Mouse (Mus musculus) limb, embryonic 13.5 days (tissue): ENCODE data around the gene Tigd2. TPM values are rescaled to one million over a fixed set of nuclear protein-coding genes. Genes with fewer than 3 reads are reported as not detected.
"Not testable (repeated sequence)": the region's sequence is repeated elsewhere in the genome, so short reads cannot be mapped to it uniquely, and the experiment has no call there.

Experiments
- ATAC-seq: fragments of 200-750 bp; cut with Nextera tagmentation; 2 replicates; pipeline ENCODE4 v1.8.0; 2017; ENCODE audit warnings: low read depth, moderate number of reproducible peaks, moderate TSS enrichment; ENCODE audit not compliant: low FRiP score
- H3K27ac ChIP-seq: fragments of 300-500 bp; sonication (generic); 2 replicates; pipeline ENCODE4 v1.5.1; 2015; ENCODE audit warnings: inconsistent platforms, mild to moderate bottlenecking, moderate library complexity
- H3K27me3 ChIP-seq: fragments of 300-500 bp; sonication (generic); 2 replicates; pipeline ENCODE4 v1.6.1; 2015; ENCODE audit warnings: mild to moderate bottlenecking, inconsistent platforms
- H3K36me3 ChIP-seq: fragments of 300-500 bp; sonication (generic); 2 replicates; pipeline ENCODE4 v1.6.1; 2015; ENCODE audit warnings: inconsistent platforms, mild to moderate bottlenecking, moderate library complexity
- H3K4me1 ChIP-seq: fragments of 300-500 bp; sonication (generic); 2 replicates; pipeline ENCODE4 v1.6.1; 2015; ENCODE audit warnings: inconsistent platforms
- H3K4me2 ChIP-seq: fragments of 300-500 bp; sonication (generic); replicated peaks from 2 replicates; pipeline ENCODE4 v1.6.1; 2015; ENCODE audit warnings: inconsistent platforms, mild to moderate bottlenecking, moderate library complexity
- H3K4me3 ChIP-seq: fragments of 300-500 bp; sonication (generic); 2 replicates; pipeline ENCODE4 v1.5.1; 2015; ENCODE audit warnings: moderate library complexity, mild to moderate bottlenecking, inconsistent platforms
- H3K9ac ChIP-seq: fragments of 300-500 bp; sonication (generic); 2 replicates; pipeline ENCODE4 v1.6.1; 2015; ENCODE audit warnings: mild to moderate bottlenecking, inconsistent platforms
- H3K9me3 ChIP-seq: fragments of 300-500 bp; sonication (generic); 2 replicates; pipeline ENCODE4 v1.6.1; 2016; ENCODE audit warnings: inconsistent platforms
- WGBS: fragments of 180-500 bp; shearing (Covaris S2); methylation state at CpG from one replicate; pipeline ENCODE4 v1.1.7; 2015; 5-methylcytosine and 5-hydroxymethylcytosine counted together
- polyA plus RNA-seq: library from polyadenylated mRNA; unstranded; fragments of >200 nt; fragmentation: Nextera tagmentation; extraction: Ambion mirVana; gene quantifications from 2 replicates; pipeline ENCODE4 v1.2.1, GENCODE M21; 2015

Gene Tigd2
- 13.3 and 13.6 TPM in 2 replicates for polyA plus RNA-seq

DNA sequence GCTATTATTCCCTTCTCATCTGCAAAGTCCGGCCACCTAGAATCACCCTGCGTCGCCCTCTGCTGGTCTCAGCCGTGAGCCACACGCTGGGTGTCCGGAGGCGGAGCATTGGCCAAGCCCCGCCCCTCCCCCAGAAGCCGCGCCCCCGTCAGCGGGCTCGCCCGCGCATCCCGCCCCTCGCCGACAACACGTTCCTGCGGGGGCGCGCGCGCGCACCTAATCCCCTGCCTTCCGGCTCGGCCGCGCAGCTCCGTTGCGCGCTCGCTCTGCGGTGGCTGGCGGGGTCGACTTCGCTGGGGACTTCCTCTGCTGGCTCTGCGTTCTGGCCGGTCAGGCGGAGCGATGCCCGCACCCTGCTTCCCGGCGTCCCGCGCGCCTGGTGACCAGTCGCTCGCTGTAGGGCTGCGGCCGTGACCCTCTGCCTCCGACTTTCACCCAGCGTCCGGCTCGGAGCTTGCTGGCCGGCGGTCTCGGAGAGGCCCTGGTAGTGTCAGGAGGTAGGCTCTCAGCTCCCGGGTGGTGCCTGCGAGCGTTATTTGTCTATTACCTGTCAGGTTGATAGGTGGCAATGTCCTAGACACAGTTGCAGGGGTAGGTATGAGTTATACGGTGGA lies at the start of gene Tigd2:
Gene Tigd2, plus strand, starts transcription at position 186 of the 614 bp plus-strand sequence.
- WGBS = under 1% methylated on average over 62 of the region's 62 CpGs
- H3K9me3 ChIP-seq = no peaks in the 10 kb centered on the region
- peak within 1 kb of the TSS; percentile 70; the same call in 1 of the 2 replicates for H3K27ac ChIP-seq
- peak within 1 kb of the TSS; percentile 89 for H3K9ac ChIP-seq
- peak; percentile 96 for ATAC-seq
- H3K4me1 ChIP-seq = peaks cover 4% of the 10 kb centered on the region
- H3K4me3 ChIP-seq = peak within 1 kb of the TSS; percentile 82
- peak within 1 kb of the TSS; percentile 72 for H3K4me2 ChIP-seq
- peaks cover 10% of the 10 kb centered on the region; the same call in 1 of the 2 replicates for H3K36me3 ChIP-seq
- no peaks in the 10 kb centered on the region for H3K27me3 ChIP-seq

DNA sequence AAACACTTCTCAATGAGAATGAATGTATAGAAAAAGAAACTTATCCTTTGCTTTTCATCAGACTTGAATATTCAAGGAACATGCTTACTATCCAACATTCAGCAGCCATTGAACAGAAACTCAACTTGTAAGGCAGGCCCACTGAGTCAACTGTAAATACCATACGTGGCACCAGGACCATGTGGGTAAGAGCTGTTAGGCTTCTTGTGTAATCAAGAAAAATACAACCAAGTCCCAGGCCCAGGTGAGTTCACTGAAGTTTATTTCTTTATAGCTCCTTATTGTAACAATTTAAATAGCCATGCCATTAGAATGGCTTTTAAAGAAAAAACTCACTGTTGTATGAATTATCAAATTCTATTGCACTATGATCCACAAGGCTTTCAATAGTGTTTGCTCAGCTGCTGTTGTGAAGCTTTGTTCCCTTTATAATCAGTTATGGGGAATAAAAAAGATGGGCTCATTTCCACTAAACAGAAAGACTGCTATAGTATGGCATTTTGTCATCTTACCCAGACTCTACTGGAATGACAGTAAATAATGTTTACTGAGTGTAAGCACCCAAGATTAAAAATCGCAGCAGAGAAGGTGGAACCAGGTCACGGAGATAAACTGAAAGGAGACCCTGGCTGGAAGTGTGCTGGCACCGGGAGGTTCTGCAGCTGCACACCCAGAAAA lies 46.7 kb upstream of the Tigd2 start:
- H3K4me3 ChIP-seq = no peak overlapping the region
- 84% methylated on average over 4 of the region's 4 CpGs for WGBS
- no peak overlapping the region for H3K27ac ChIP-seq
- no peak overlapping the region for H3K4me2 ChIP-seq
- no peak overlapping the region for H3K9ac ChIP-seq
- H3K27me3 ChIP-seq = no peaks in the 10 kb centered on the region
- no peak for ATAC-seq
- no peaks in the 10 kb centered on the region for H3K4me1 ChIP-seq
- H3K36me3 ChIP-seq = no peaks in the 10 kb centered on the region
- no peaks in the 10 kb centered on the region for H3K9me3 ChIP-seq

DNA sequence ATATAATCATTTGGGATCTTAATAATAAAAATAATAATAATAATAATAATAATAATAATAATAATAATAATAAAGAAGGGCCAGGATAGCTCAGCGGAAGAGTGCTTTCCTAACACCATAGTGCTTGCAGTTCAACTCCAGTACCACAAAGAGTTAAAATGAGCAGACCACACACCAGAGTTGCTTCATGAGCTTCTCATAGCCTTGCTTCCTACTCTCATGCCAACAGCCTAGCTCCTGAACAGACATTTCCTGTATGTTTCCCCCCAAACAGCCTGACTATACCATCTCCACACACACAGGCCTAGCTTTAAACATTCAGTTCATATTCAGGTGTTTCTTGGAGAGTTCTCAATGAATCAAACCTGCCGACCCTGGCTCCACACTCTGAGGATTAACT lies 45.8 kb upstream of the Tigd2 start:
- Histone ChIP-seq H3K27me3 (no peaks in the 10 kb centered on the region), H3K9me3 (no peaks in the 10 kb centered on the region), H3K36me3 (no peaks in the 10 kb centered on the region), H3K4me1 (no peaks in the 10 kb centered on the region), H3K27ac (no peak overlapping the region), H3K4me3 (no peak overlapping the region), H3K9ac (no peak overlapping the region), H3K4me2 (no peak overlapping the region)
- 80% methylated on average over 2 of the region's 2 CpGs for WGBS
- ATAC-seq = no peak

DNA sequence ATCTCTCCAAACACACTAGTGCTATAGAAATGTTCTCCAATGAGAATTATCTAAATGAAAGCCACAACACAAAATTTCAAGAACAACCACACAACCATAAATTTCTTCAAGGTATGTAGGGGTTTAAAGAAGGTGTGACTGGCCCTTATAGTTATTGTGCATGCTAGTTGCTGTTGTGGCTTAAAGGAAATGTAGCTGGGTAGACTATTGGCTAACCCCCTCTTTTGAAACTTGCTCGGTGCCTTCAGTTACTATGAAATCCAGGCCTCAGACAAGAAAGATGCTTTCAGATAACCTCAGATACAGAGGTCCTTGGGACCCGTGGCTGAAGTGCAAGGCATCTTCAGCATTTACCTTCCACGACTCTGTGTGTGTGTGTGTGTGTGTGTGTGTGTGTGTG lies 45.3 kb upstream of the Tigd2 start:
- Histone ChIP-seq H3K4me2 (no peak overlapping the region), H3K36me3 (no peaks in the 10 kb centered on the region), H3K9ac (no peak overlapping the region), H3K9me3 (no peaks in the 10 kb centered on the region), H3K27me3 (no peaks in the 10 kb centered on the region), H3K27ac (no peak overlapping the region), H3K4me1 (no peaks in the 10 kb centered on the region), H3K4me3 (no peak overlapping the region)
- ATAC-seq = no peak
- WGBS = 82% methylated on average over 3 of the region's 3 CpGs

- H3K4me1 ChIP-seq = no peaks in the 10 kb centered on the region
- no peaks in the 10 kb centered on the region for H3K36me3 ChIP-seq
- no peaks in the 10 kb centered on the region for H3K27me3 ChIP-seq
- H3K9me3 ChIP-seq = no peaks in the 10 kb centered on the region
- no peak overlapping the region for H3K27ac ChIP-seq
- no peak overlapping the region for H3K4me3 ChIP-seq
- no peak for ATAC-seq
- 31% methylated on average over 2 of the region's 2 CpGs for WGBS
- H3K9ac ChIP-seq = no peak overlapping the region
- no peak overlapping the region for H3K4me2 ChIP-seq
Measured at GRCm38 (mm10) chr6:59168939-59169338, 39.7 kb upstream of the Tigd2 start.

GRCm38 (mm10) chr6:59171230-59171629 lies 37.4 kb upstream of the Tigd2 start:
- Histone ChIP-seq H3K4me2 (no peak overlapping the region), H3K4me3 (no peak overlapping the region), H3K9ac (no peak overlapping the region), H3K9me3 (no peaks in the 10 kb centered on the region), H3K4me1 (no peaks in the 10 kb centered on the region), H3K27ac (no peak overlapping the region), H3K27me3 (no peaks in the 10 kb centered on the region), H3K36me3 (no peaks in the 10 kb centered on the region)
- 72% methylated on average over 3 of the region's 3 CpGs for WGBS
- ATAC-seq = no peak

- Histone ChIP-seq H3K27me3 (no peaks in the 10 kb centered on the region), H3K4me1 (no peaks in the 10 kb centered on the region), H3K36me3 (no peaks in the 10 kb centered on the region), H3K9me3 (no peaks in the 10 kb centered on the region), H3K27ac (no peak overlapping the region), H3K4me2 (no peak overlapping the region), H3K9ac (no peak overlapping the region), H3K4me3 (no peak overlapping the region)
- no peak for ATAC-seq
- 86% methylated on average over 1 of the region's 1 CpGs for WGBS
Measured at GRCm38 (mm10) chr6:59173940-59174339, 34.7 kb upstream of the Tigd2 start.

GRCm38 (mm10) chr6:59178051-59178450 lies 30.6 kb upstream of the Tigd2 start:
- Histone ChIP-seq H3K27ac (no peak overlapping the region), H3K9ac (no peak overlapping the region), H3K27me3 (no peaks in the 10 kb centered on the region), H3K9me3 (no peaks in the 10 kb centered on the region), H3K4me2 (no peak overlapping the region), H3K4me1 (no peaks in the 10 kb centered on the region), H3K4me3 (no peak overlapping the region), H3K36me3 (no peaks in the 10 kb centered on the region)
- 91% methylated on average over 3 of the region's 3 CpGs for WGBS
- no peak for ATAC-seq

- Histone ChIP-seq H3K4me3 (no peak overlapping the region), H3K4me2 (no peak overlapping the region), H3K9ac (no peak overlapping the region), H3K4me1 (no peaks in the 10 kb centered on the region), H3K9me3 (no peaks in the 10 kb centered on the region), H3K27ac (no peak overlapping the region), H3K36me3 (no peaks in the 10 kb centered on the region), H3K27me3 (no peaks in the 10 kb centered on the region)
- 45% methylated on average over 7 of the region's 7 CpGs for WGBS
- peak; percentile 73; the same call in 1 of the 2 replicates for ATAC-seq
Measured at GRCm38 (mm10) chr6:59180376-59180996, 28.2 kb upstream of the Tigd2 start.

- ATAC-seq = no peak
- H3K4me3 ChIP-seq = no peak overlapping the region
- no peaks in the 10 kb centered on the region for H3K36me3 ChIP-seq
- no peaks in the 10 kb centered on the region for H3K27me3 ChIP-seq
- no peak overlapping the region for H3K9ac ChIP-seq
- no peaks in the 10 kb centered on the region for H3K4me1 ChIP-seq
- 66% methylated on average over 13 of the region's 13 CpGs for WGBS
- H3K27ac ChIP-seq = no peak overlapping the region
- no peaks in the 10 kb centered on the region for H3K9me3 ChIP-seq
- no peak overlapping the region for H3K4me2 ChIP-seq
Measured at GRCm38 (mm10) chr6:59185010-59185699, 23.5 kb upstream of the Tigd2 start.

GRCm38 (mm10) chr6:59190006-59190405 lies 18.7 kb upstream of the Tigd2 start:
- no peaks in the 10 kb centered on the region for H3K36me3 ChIP-seq
- no peak overlapping the region for H3K9ac ChIP-seq
- no peak overlapping the region for H3K27ac ChIP-seq
- no peaks in the 10 kb centered on the region for H3K9me3 ChIP-seq
- no peak overlapping the region for H3K4me3 ChIP-seq
- H3K4me2 ChIP-seq = no peak overlapping the region
- H3K27me3 ChIP-seq = no peaks in the 10 kb centered on the region
- 80% methylated on average over 1 of the region's 1 CpGs for WGBS
- no peaks in the 10 kb centered on the region for H3K4me1 ChIP-seq
- no peak for ATAC-seq

GRCm38 (mm10) chr6:59194518-59194917 lies 14.2 kb upstream of the Tigd2 start:
- H3K4me1 ChIP-seq, H3K4me3 ChIP-seq, H3K36me3 ChIP-seq, ATAC-seq, H3K27me3 ChIP-seq, H3K4me2 ChIP-seq, H3K27ac ChIP-seq, H3K9ac ChIP-seq, H3K9me3 ChIP-seq: not testable (repeated sequence)
- 78% methylated on average over 3 of the region's 3 CpGs for WGBS
